Mouse (Mus musculus) megakaryocyte, embryonic 14.5 days (primary cell): Measurements from ENCODE around the gene Med16.

Experiments
- FLI1 ChIP-seq: IDR thresholded peaks from 2 replicates; pipeline ENCODE4 v1.6.1; 2012; ENCODE audit warnings: low read length, inconsistent platforms, mixed read lengths
- GATA1 ChIP-seq: IDR thresholded peaks from 3 replicates; pipeline ENCODE4 v1.6.1; 2012; ENCODE audit warnings: mixed read lengths, low read length, inconsistent platforms, borderline replicate concordance

DNA sequence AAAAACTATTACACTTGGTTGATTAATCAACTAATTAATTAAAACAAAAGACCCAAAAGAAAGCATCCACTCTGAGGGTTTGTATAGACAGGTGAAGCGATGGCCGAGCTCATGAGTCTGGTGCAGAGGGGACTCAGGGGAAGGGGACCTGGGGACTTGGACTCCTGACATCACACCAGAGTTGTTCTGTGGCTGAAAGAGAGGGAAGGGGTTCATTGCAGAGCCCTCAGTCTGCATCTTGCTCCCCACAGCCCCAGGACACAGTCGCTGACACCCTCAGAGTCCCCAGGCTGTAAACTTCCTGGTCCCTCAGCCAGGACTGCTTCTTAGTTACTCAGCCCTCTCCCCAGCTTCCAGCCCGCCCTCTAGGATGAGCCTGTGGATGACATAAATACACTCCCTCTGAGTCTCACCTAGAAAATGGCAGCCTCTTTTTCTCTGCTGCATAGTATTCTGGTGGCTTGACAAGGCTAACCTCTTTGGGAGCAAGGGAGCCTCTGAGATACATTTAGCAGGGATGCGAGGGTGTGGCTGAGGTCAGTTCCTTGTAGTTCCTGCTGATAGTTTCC lies 8.9 kb upstream of the Med16 start:
- no peak for TF ChIP-seq GATA1
- no peak for TF ChIP-seq FLI1
